Mouse (Mus musculus): ENCODE results near the gene Sh2b3.

Sh2b3 gene

DNA sequence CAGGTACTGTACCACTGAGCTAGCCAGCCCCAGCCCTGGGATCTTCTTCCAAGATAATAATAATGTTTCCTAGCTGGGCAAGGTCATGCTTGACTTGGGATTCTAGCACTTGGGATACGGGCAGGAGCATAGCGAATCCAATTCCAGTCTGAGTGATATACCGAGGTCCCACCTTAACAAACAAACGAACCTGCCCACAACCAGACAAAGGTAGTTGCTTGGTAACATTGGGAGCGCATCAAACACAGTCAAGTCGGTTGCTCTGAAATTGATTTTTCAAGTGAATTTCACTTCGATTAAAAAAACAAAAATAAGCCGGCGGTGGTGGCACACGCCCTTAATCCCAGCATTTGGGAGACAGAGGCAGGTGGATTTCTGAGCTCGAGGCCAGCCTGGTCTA, 8.9 kb upstream of the Sh2b3 start:
- in situ Hi-C loops (cut with MboI, MseI), result loop anchor here (25.0 kb wide), 2 partner anchors 516 to 1334 kb away; partner anchors contain the start of genes Fam216a, Gpn3, Plbd2 and Rad9b

DNA sequence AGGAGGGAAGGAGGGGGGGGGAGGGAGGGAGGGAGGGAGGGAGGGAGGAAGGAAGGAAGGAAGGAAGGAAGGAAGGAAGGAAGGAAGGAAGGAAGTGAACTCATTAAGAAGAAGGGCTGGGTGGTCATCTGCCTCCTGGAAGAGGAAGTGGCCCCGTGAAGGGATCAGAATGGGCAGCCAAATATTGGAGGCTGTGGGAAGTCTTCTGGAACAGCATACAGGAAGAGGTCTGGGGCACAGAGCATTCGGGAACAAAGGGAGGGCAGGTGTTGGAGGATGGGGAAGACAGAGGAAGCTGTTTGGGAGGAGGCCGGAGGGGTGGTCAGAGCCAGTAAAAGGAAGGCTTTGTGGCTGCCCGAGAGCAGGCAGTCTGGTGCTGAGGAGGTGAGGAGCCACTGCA, 7.9 kb upstream of the Sh2b3 start:
- in situ Hi-C loops (cut with MboI, MseI), result loop anchor here (25.0 kb wide), 2 partner anchors 517 to 1333 kb away; partner anchors contain the start of genes Fam216a, Gpn3, Plbd2 and Rad9b

DNA sequence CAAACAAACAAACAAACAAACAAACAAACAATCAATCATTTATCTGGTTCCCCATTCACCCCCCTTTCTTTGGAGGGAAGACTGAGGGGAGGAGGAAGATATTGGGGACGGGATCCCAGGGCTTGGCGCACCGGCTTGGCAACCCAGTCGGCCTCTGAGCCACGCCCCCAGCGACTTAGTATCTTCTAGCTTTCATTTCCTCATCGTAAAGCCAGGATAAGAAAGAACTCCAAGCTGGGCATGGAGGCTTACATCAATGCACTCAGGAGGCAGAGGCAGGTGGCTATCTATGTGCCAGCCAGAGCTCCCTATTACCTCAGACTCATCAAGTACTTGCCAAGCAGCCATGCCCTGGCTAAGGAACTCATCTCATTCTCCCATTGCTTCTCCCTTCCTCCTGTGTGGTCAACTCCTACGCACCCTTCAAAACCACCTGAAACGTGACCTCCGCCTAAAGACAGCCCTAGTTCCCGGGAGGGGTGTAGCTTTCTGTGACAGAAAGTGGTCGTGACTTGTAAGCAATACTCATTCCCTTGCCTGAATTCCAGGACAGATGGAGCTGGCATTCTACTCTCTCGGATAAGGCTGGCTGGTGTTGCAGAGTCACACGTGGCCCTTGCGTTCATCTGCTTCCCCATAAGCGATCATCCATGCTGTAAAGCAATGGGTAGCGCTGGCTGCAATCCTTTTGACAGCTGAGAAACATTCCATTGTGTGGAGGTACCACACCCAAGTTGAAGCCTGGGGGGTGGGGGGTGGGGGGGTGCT, 5.9 kb upstream of the Sh2b3 start:
- in situ Hi-C loops (cut with MboI, MseI), result loop anchor here (25.0 kb wide), 2 partner anchors 519 to 1331 kb away; partner anchors contain the start of genes Fam216a, Gpn3, Plbd2 and Rad9b

DNA sequence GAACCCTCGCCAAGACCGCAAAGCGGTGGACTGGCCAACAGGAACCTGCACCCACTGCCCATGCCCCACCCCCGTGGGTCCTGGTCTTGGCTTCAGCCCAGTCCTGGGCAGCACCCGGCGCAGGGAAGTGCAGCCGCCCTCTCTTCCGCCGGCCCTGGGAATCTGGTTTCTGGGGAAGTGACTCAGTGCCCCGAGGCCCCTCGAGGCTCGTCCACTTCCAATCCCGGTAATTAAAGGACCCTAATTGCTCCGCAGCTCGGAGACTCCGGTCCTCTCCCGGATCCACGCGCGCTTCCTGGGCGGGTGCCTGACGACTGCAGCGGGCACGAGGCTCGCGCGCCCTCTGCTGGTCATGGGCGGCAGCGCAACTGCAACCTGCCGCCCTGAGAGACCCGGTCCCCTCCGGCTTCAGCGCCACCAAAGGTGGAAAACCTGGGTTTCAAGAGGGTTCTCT, 5.2 kb upstream of the Sh2b3 start:
- in situ Hi-C loops (cut with MboI, MseI), result loop anchor here (25.0 kb wide), 2 partner anchors 520 to 1330 kb away; partner anchors contain the start of genes Fam216a, Gpn3, Plbd2 and Rad9b

DNA sequence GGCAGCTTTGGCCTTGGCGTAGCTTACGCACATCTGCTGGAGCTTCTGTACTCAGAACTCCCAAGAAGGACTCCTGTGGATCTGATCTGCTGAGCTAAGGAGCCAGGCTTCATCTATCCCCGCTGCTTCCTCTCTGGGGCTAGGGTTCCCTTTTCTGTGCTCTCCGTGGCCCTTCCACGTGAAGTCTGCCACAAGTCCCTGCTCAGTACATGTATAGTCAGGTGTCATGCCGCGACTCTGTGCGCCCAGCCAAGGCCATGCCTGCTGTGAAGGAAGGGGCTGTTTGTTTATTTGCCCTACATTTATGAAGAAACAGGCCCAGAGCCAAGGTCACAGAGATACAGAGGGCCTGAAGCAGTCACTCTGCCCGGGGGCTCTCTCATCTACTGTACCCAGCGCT, 4.5 kb upstream of the Sh2b3 start:
- in situ Hi-C loops (cut with MboI, MseI), result loop anchor here (25.0 kb wide), 2 partner anchors 520 to 1330 kb away; partner anchors contain the start of genes Fam216a, Gpn3, Plbd2 and Rad9b

DNA sequence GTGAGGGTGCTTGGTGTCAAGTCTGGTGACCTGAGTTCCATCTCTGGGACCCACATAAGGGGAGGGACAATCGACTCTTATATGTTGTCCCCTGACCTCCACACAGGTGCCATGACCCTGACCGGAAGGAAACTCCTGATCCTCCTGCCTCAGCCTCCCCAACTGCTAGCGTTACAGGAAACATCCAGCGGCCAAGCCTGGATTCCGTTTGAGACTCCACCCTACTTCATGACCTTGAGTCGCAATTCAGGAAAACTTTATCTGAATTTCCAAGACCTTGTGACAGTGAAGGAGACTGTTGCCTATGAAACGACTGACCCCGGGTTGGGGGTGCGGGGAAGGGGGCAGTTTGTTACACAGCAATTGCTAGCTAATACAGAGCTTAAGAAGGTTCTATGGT, 4.1 kb upstream of the Sh2b3 start:
- in situ Hi-C loops (cut with MboI, MseI), result loop anchor here (25.0 kb wide), 2 partner anchors 521 to 1329 kb away; partner anchors contain the start of genes Fam216a, Gpn3, Plbd2 and Rad9b

DNA sequence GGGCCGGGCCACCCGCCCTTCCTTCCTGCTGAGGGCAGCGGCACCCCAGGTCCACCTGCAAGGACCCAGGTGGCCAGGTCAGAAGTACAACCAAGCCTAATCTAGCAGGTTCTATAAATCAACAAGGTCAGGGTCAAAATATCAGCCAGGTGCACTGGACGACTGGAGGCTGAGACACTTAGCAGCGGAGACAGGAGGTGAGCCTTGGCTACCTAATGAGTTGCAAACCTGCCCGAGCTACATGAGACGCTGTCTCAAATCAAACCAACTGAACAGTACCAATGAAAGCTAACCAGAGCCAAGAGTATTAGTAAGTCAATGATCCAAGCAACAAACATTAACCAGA, 1.7 kb upstream of the Sh2b3 start:
- in situ Hi-C loops (cut with MboI, MseI), result loop anchor here (25.0 kb wide), 2 partner anchors 523 to 1327 kb away; partner anchors contain the start of genes Fam216a, Gpn3, Plbd2 and Rad9b

DNA sequence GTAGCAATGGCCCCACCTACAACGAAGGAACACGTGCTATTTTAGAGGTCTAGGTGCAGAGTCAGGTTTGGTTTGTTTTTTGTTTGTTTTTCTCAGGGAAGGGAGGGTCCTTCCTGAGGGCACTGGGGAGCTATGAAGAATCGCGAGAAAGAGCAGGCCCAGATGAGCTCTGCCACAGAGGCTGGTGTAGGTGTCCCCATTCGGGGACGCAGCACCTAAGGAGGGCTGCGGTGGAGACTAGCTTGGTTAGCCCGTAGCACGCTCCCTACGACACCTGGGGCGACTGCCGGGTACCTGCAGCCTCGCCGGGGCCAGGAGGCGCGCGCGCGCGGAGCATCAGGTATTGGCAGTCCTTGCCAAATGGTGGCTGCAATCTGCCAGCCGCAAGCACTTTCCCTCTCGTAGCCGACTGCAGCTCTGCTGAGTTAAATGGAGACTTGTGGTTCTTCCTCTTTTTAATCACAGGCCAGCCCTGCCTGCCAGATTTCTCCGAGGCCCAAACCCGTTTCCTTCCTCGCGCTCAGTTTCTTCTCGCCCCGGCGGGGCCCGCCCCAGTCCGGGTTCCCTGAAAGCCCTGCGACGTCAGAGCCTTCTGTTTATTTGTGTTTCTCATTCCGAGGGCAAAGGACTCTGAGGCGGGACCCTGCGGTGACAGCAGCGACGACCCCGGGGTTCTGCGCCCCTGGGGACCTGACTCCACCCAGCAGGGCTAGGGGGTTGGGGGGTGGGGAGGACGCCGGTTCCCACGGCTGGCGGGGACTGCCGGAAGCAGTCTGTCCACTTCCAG, 1.1 kb upstream of the Sh2b3 start:
- in situ Hi-C loops (cut with MboI, MseI), result loop anchor here (25.0 kb wide), 2 partner anchors 524 to 1326 kb away; partner anchors contain the start of genes Fam216a, Gpn3, Plbd2 and Rad9b

DNA sequence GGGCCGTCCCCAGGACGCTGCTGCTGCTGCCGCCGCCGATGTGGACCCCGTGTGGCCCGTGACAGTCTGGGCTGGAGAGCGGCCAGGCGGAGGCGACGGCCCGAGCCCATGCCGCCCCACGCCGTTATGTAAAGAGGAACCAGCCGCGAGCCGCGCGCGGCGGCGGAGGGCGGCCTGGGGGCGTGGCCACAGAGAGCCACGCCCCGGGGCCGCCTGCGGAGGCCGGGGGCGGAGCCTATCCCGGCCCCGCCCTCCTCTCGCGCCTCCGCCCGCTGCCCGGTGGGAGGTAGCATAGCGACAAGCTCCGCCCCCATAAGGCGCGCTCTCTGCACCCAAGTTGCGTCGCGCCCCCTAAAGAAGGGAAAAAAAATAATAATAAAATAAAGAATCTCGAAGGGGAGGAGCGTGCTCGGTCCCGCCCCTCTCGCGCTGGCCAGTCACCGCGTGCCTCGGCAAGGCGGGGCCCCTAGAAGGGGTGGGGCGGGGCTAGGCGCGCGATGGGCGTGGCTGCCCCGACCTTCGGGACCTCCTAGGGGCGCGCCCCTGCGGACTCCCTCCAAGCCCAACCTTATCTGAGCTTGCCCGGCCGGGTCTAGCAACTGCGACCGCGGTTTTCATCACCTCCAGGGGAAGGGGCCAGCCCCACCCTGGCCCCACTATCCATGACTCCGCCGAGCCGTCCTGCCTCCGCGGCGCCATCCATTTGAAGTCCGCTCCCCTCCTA, 592 bp downstream of the Sh2b3 start:
- in situ Hi-C loops (cut with MboI, MseI), result loop anchor here (25.0 kb wide), 2 partner anchors 525 to 1325 kb away; partner anchors contain the start of genes Fam216a, Gpn3, Plbd2 and Rad9b

DNA sequence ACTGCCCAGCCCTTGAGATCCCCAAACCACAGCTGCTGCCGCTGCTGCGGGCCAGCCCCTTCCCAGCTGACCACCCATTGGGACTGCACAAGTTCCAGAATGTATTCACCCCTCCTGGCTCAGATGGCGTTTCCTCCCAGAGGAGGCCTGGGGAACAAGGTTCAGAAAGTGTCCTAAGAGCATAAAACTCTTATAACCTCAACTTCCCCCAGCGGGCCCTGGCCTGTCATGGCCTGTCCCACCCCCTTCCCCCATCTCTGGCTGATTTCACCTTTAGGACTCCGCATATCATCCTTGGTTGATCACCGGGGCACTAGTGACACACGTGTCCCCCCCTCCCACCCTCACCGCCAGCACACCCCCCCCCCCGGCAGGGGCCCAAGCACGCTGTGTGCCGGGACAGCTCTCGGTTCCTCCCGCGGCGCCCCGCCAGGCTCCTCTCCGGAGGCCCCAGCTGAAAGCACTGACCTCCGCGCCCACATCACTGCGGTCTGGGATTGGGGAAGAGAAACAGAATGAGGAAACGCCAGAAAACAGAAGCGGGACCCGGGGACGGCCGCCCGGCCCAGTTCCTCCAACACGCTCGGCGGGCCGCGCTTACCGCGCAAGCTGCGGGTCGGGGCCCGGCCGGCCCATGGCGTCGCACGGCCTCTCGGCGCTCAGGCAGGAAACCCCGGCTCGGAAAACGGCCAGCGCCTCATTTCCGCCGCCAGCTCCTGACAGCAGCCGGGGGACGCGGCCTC, 1.3 kb downstream of the Sh2b3 start:
- in situ Hi-C loops (cut with MboI, MseI), result loop anchor here (25.0 kb wide), 2 partner anchors 526 to 1324 kb away; partner anchors contain the start of genes Fam216a, Gpn3, Plbd2 and Rad9b

DNA sequence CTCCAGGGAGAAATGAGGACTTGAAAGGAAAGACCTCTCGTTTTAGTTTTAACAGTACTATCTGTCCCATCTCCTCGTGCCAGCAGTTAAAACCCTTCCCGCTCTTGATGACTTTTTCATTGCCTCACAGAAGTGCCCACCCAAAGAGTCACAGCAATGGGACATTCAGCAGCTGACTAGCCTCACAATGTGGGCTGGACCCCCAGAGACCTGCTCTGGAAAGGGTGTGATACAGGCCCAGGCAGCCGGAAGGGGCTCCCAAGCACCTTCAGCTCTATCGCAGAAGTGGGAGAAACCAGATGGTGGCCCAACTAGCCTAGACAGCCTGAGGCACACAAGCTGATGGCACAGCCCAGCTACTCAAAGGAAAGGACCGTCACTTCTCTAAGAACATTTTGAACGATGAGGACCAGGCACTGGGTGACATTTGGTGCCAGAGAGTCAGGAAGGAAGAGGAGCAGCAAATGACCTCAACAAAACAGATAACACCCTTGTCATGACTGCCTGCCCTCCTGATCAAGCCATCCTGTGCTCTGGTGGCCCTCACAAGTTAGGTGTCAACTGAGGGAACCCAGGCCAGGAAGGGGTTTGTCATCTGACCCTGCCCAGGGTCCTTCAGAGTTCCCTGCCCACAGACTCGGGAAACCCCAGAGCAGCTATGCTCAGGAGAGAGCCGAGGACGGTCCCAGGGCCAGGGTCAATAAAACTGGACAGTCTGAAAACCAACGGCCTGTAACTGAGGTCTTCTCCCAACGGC, 2.3 kb downstream of the Sh2b3 start:
- in situ Hi-C loops (cut with MboI, MseI), result loop anchor here (25.0 kb wide), 2 partner anchors 527 to 1323 kb away; partner anchors contain the start of genes Fam216a, Gpn3, Plbd2 and Rad9b

DNA sequence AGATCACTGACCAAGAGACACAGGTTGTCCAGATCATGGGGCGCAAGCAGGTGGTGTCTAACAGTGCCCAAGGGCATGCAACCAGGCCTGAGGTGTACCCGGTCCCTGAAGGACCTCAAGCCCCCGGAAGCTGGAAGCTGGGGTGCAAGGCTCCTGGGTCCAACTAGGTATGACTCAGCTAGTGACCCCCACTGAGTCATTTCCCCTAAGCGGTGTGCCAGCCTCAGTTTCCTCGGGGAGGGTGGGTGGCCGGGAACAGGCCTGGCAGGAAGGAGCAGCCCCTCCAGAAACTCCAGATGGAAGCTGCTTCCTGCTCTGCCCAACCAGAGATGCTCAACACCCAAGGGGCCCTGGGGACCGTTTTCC, 3.2 kb downstream of the Sh2b3 start:
- in situ Hi-C loops (cut with MboI, MseI), result loop anchor here (25.0 kb wide), 2 partner anchors 528 to 1322 kb away; partner anchors contain the start of genes Fam216a, Gpn3, Plbd2 and Rad9b

DNA sequence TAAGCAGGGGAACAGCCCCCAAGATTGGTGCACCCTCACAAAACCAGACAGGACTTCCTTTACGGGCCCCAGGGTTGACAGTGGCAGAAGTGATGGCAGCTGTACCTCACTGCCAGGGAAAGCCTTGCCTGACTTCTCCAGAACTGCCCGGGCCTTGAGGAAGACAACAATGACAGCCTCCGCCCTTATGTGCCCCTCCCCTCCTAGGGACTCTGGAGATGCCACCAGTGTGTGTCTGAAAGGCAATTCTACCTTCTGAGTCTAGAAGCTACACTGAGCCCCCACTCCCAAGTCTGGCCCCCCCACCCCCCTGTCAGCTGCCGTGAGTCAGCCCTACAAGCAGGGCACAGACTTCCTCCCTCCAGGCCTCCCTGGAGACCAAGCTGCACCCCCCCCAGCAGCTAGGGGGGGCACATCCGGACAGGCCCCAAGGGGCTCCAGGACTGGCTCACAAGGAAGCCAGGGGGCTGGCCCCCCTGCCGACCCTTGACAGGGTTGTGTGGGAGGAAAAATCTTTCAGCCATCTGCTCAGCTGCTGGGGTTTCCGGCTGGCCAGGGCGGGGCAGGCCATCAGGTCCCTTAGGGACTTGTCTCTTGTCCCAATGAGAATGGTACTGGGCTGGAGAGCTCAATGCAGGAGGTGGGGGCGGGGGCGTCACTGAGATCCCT, 3.7 kb downstream of the Sh2b3 start:
- in situ Hi-C loops (cut with MboI, MseI), result loop anchor here (25.0 kb wide), 2 partner anchors 529 to 1321 kb away; partner anchors contain the start of genes Fam216a, Gpn3, Plbd2 and Rad9b

DNA sequence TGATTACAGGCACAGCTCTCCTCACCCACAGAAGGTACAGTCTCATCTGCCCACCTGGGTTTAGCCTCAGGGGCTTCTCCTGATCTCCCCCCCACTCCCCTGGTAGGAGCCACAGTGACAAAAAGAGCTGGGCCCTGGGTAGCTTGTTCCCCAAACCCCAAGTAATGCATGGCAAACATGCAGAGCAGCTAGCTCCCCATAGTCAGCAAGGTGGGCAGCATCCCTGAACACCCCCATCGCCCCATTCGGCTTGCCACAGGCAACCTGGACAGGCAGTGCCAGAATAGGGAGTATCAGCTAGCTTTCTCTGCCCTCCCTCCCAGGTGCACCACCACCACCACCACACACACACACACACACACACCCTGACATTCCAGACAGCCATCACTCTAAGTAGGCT, 4.3 kb downstream of the Sh2b3 start:
- in situ Hi-C loops (cut with MboI, MseI), result loop anchor here (25.0 kb wide), 2 partner anchors 529 to 1321 kb away; partner anchors contain the start of genes Fam216a, Gpn3, Plbd2 and Rad9b

DNA sequence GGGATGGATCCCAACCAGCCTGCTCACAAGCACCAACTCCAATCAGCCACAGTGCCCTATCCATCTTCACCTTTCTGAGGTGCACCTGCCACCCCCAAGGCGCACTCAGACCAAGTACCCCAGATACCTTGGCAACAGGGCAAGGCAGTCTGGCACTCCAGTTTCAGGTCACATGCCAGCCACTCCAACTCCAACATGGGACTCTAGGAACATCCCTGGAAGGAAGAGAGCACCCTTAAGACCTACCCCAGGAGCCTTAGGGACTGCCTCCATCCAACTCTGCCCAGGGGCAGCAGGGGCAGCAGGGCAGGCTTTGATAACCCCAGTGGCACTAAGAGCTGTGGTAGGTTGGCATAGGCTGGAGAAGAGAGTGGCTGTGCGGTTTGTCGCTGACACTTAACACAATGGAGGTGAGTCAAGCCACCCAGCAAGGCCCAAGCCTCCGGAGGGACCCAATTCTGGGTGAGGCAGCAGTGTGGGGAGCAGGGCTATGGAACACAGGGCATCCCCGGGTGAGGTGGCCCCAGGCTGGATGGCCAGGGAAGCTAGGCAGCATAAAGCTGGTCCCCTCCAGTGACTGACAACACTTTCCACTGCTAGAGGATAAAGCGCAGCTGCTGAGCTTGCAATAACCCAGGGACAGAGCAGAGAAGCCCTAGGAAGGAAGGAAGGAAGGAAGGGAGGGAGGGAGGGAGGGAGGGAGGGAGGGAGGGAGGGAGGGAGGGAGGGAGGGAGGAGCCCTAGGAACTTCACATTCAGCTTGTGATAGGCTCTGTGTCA, 4.9 kb downstream of the Sh2b3 start:
- in situ Hi-C loops (cut with MboI, MseI), result loop anchor here (25.0 kb wide), 2 partner anchors 530 to 1320 kb away; partner anchors contain the start of genes Fam216a, Gpn3, Plbd2 and Rad9b

DNA sequence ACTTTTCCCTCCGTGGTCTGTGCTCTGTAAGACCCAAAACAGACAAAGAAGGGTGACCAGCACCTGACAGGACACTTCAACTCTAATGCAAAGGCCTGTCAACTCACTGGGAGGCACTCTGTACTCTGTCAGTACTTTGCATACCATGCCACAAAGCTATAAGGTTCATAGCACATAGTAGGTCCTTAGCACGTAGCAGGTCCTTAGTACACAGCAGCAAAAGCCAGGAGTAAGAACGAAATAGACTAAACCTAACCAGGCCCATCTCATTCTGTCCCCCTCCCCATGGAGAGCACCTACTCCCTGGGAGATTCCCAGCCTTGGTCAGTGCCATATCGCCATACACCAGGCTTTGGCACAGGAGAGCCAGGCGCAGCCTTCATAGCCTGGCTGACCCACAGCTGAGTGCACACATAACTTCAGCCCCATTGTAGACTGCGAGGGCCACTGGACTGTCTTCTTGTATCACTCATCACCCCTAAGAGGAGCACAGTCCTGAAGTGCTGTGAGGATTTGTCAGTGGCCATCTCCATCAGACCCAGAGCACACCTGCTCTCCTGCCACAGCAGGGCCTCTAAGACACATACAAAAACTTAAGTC, 6.3 kb downstream of the Sh2b3 start:
- in situ Hi-C loops (cut with MboI, MseI), result loop anchor here (25.0 kb wide), 2 partner anchors 531 to 1319 kb away; partner anchors contain the start of genes Fam216a, Gpn3, Plbd2 and Rad9b
